Mouse (Mus musculus) kidney, postnatal 25 days (tissue): ENCODE measurements around the gene Mitf.

Experiments
- DNase-seq, 2 experiments: peaks; one replicate each; pipeline ENCODE4 v3.0.0; 2021; ENCODE audit warnings: mixed read lengths in 2 of 2

Gene Mitf

GRCm38 (mm10) chr6:97950882-97951245 lies 144.0 kb downstream of the Mitf start:
- no peak for DNase-seq

- no peak for DNase-seq
These were observed 144.9 kb downstream of the Mitf start for GRCm38 (mm10) chr6:97951711-97952110.

GRCm38 (mm10) chr6:97952845-97953244 lies 146.0 kb downstream of the Mitf start:
- DNase-seq: no peak

GRCm38 (mm10) chr6:97956121-97956520 lies 149.3 kb downstream of the Mitf start:
- DNase-seq: no peak

GRCm38 (mm10) chr6:97956636-97957035 lies 149.8 kb downstream of the Mitf start:
- no peak for DNase-seq

GRCm38 (mm10) chr6:97958276-97958675 lies 151.4 kb downstream of the Mitf start:
- peak; percentile 50 to 75 for DNase-seq

GRCm38 (mm10) chr6:97961776-97962175 lies 154.9 kb downstream of the Mitf start:
- no peak for DNase-seq

- no peak for DNase-seq
These were observed 155.5 kb downstream of the Mitf start for GRCm38 (mm10) chr6:97962311-97962710.

GRCm38 (mm10) chr6:97964750-97965149 lies 157.9 kb downstream of the Mitf start:
- DNase-seq: no peak

- no peak for DNase-seq
These were observed 174.8 kb downstream of the Mitf start for GRCm38 (mm10) chr6:97981668-97982067.

- no peak for DNase-seq
These were observed 178.8 kb downstream of the Mitf start for GRCm38 (mm10) chr6:97985658-97986057.

- DNase-seq: no peak
These were observed 179.6 kb downstream of the Mitf start for GRCm38 (mm10) chr6:97986417-97986816.

- DNase-seq: no peak
These were observed 186.7 kb downstream of the Mitf start for GRCm38 (mm10) chr6:97993507-97993906.

GRCm38 (mm10) chr6:97995606-97996307 lies 188.9 kb downstream of the Mitf start:
- DNase-seq: no peak

GRCm38 (mm10) chr6:98001551-98001950 lies 194.7 kb downstream of the Mitf start:
- DNase-seq: no peak

- no peak for DNase-seq
These were observed 196.3 kb downstream of the Mitf start for GRCm38 (mm10) chr6:98003114-98003513.

GRCm38 (mm10) chr6:98005566-98005965 lies 198.7 kb downstream of the Mitf start:
- peak in 1 of 2 experiments; percentile 41 for DNase-seq

GRCm38 (mm10) chr6:98015066-98015465 lies 208.2 kb downstream of the Mitf start:
- DNase-seq: no peak

GRCm38 (mm10) chr6:98015819-98016218 lies 209.0 kb downstream of the Mitf start:
- no peak for DNase-seq

GRCm38 (mm10) chr6:98023876-98024275 lies 217.0 kb downstream of the Mitf start:
- DNase-seq: no peak

- no peak for DNase-seq
These were observed 231.7 kb downstream of the Mitf start for GRCm38 (mm10) chr6:98038513-98038912.

- no peak for DNase-seq
These were observed 234.9 kb downstream of the Mitf start for GRCm38 (mm10) chr6:98041795-98042194.

- DNase-seq: no peak
These were observed 239.7 kb downstream of the Mitf start for GRCm38 (mm10) chr6:98046295-98047108.

- no peak for DNase-seq
These were observed 240.9 kb downstream of the Mitf start for GRCm38 (mm10) chr6:98047741-98048140.
